Mouse (Mus musculus) heart, postnatal 0 days (tissue): Measurements from ENCODE around the gene Gnl3l. TPM values are rescaled to one million over a fixed set of nuclear protein-coding genes. Genes with fewer than 3 reads are reported as not detected.

Experiments used
- ATAC-seq: fragments of 200-750 bp; cut with Nextera tagmentation; 2 replicates; pipeline ENCODE4 v1.8.0; 2017; ENCODE audit warnings: low read depth, moderate number of reproducible peaks, moderate library complexity; ENCODE audit not compliant: insufficient read depth
- DNase-seq: peaks from one replicate; pipeline ENCODE4 v3.0.0-alpha.2; 2016; ENCODE audit warnings: low spot score
- H3K27ac ChIP-seq: fragments of 300-500 bp; sonication (generic); 2 replicates; pipeline ENCODE4 v1.5.1; 2014; ENCODE audit warnings: low read depth, mild to moderate bottlenecking
- H3K27me3 ChIP-seq: fragments of 300-500 bp; sonication (generic); 2 replicates; pipeline ENCODE4 v1.6.1; 2014; ENCODE audit warnings: low read length, mixed read lengths; ENCODE audit not compliant: control insufficient read depth, insufficient read depth
- H3K36me3 ChIP-seq: fragments of 300-500 bp; sonication (generic); replicated peaks from 2 replicates; pipeline ENCODE4 v1.6.1; 2014; ENCODE audit warnings: low read length, mixed read lengths; ENCODE audit not compliant: control insufficient read depth, insufficient read depth
- H3K4me1 ChIP-seq: fragments of 300-500 bp; sonication (generic); 2 replicates; pipeline ENCODE4 v1.6.1; 2014; ENCODE audit warnings: antibody characterized with exemption; ENCODE audit not compliant: control insufficient read depth, insufficient read depth
- H3K4me2 ChIP-seq: fragments of 300-500 bp; sonication (generic); 2 replicates; pipeline ENCODE4 v1.6.1; 2014; ENCODE audit warnings: low read depth, mild to moderate bottlenecking, low read length, moderate library complexity
- H3K4me3 ChIP-seq: fragments of 300-500 bp; sonication (generic); 2 replicates; pipeline ENCODE4 v1.5.1; 2014; ENCODE audit warnings: low read depth, low read length
- H3K9ac ChIP-seq: fragments of 300-500 bp; sonication (generic); replicated peaks from 2 replicates; pipeline ENCODE4 v1.6.1; 2014; ENCODE audit warnings: low read depth, low read length, mixed read lengths
- H3K9me3 ChIP-seq: fragments of 300-500 bp; sonication (generic); replicated peaks from 2 replicates; pipeline ENCODE4 v1.6.1; 2016; ENCODE audit warnings: low read length; ENCODE audit not compliant: control insufficient read depth
- CTCF ChIP-seq: IDR thresholded peaks from 2 replicates; pipeline ENCODE4 v1.5.1; 2016; ENCODE audit warnings: antibody characterized with exemption, control low read depth, low read depth
- EP300 ChIP-seq: IDR thresholded peaks from 2 replicates; pipeline ENCODE4 v1.6.1; 2016; ENCODE audit warnings: antibody characterized with exemption, low read depth
- WGBS: fragments of 180-500 bp; shearing (Covaris S2); extraction: QIAGEN DNeasy Blood & Tissue Kit; methylation state at CpG from one replicate; pipeline ENCODE4 v1.1.7; 2014; 5-methylcytosine and 5-hydroxymethylcytosine counted together
- polyA plus RNA-seq: library from polyadenylated mRNA; unstranded; fragments of >200 nt; fragmentation: Nextera tagmentation; extraction: Ambion mirVana; gene quantifications from 2 replicates; pipeline ENCODE4 v1.2.1, GENCODE M21; 2015
- total RNA-seq: library from RNA; depleted of rRNA; stranded (reverse); fragments of >200 nt; gene quantifications from 2 replicates; pipeline ENCODE4 v1.2.3, GENCODE M21; 2014; ENCODE audit warnings: low replicate concordance

Gene Gnl3l
- total and polyA plus RNA-seq, 2 experiments from 2014 or later = 15.4 to 27.0 TPM

DNA sequence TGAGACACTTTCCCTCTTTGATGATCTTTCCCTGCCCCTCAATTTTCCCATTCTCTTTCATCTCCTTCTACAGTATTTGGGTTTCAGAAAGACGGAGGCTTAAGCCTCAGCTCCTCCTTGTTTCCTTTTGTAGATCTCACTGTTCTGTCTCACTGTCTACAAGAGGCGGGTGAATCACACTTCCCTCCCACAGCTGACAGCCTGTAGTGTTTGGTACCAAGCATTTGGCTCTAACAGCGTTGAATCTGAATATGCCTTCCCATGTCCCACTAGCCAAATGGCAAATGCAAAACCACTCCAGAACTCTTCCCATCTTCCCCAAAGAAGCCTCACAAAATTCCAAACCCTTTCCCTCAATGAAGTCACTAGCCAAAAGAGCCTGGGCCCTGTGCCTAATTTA, 20.3 kb downstream of the Gnl3l start:
- no peak overlapping the region for H3K27ac ChIP-seq
- H3K4me2 ChIP-seq = no peak overlapping the region
- no peaks in the 10 kb centered on the region for H3K27me3 ChIP-seq
- H3K9ac ChIP-seq = no peak overlapping the region
- peaks cover 50% of the 10 kb centered on the region for H3K36me3 ChIP-seq
- no peak overlapping the region for H3K4me3 ChIP-seq
- TF ChIP-seq EP300 (no peak), CTCF (no peak)
- 72% methylated on average over 3 of the region's 3 CpGs for WGBS
- ATAC-seq (no peak), DNase-seq (no peak)
- no peaks in the 10 kb centered on the region for H3K9me3 ChIP-seq
- H3K4me1 ChIP-seq = no peaks in the 10 kb centered on the region

DNA sequence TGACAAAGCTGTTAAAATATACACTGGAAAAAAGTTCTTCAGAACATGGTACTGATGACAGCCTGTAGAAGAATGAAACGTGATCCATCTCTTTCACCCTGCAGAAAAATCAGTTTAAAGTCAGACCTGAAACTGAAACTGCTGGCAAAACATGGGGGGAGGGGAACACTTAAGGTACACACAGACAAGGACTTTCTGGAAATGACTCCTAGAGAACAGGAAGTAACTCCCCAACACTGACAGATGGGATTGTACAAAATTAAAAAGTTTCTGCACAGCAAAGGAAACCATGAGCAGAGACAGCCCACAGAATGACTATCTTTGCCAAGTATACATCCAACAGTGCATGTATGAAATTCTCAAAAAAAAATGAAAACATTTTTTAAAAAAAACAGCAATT, 35.5 kb downstream of the Gnl3l start:
- Histone ChIP-seq H3K4me2 (no peak overlapping the region), H3K27me3 (no peaks in the 10 kb centered on the region), H3K36me3 (peaks cover 15% of the 10 kb centered on the region), H3K4me3 (no peak overlapping the region), H3K9me3 (no peaks in the 10 kb centered on the region), H3K9ac (no peak overlapping the region), H3K27ac (no peak overlapping the region), H3K4me1 (no peaks in the 10 kb centered on the region)
- ATAC-seq = no peak
- WGBS = 43% methylated on average over 1 of the region's 1 CpGs
- no peak for TF ChIP-seq EP300
- no peak for TF ChIP-seq CTCF
- no peak for DNase-seq

DNA sequence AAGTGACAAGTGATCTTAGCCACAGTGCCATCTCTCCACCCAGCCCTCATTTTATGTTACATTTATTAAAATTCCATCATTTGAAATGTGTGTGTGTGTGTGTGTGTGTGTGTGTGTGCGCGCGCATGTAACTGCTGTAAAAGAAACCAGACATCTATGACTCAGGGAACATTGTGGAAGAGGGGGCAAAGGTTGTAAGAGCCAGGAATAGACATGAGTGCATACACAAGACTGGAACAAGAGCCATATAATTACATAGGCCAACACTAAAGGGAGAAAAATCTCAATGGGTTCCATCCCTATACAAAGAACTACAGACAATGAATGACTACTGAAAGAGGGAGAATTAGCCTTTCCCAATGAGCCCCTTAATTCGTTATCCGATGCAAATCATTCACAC, 41.7 kb downstream of the Gnl3l start:
- Histone ChIP-seq H3K4me1 (no peaks in the 10 kb centered on the region), H3K4me3 (no peak overlapping the region), H3K36me3 (no peaks in the 10 kb centered on the region), H3K27me3 (no peaks in the 10 kb centered on the region), H3K9ac (no peak overlapping the region), H3K4me2 (no peak overlapping the region), H3K27ac (no peak overlapping the region), H3K9me3 (no peaks in the 10 kb centered on the region)
- no peak for ATAC-seq
- no peak for DNase-seq
- 87% methylated on average over 5 of the region's 5 CpGs for WGBS
- TF ChIP-seq CTCF (no peak), EP300 (no peak)

DNA sequence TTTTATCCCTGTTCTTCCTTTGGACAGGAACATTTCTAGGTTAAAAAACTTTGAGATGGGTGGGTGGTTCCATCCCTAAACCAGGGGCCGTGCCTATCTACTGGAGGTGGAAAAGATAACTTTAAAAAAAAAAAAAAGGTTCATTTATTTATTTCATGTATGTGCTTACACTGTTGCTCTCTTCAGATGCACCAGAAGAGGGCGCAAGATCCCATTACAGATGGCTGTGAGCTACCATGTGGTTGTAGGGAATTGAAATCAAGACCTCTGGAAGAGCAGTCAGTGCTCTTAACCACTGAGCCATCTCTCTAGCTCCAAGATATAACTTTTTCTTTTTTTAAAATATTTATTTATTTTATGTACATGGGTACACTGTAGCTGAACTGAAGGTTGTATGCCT, 54.1 kb downstream of the Gnl3l start:
- no peak overlapping the region for H3K4me2 ChIP-seq
- no peak overlapping the region for H3K27ac ChIP-seq
- no peak for ATAC-seq
- no peaks in the 10 kb centered on the region for H3K36me3 ChIP-seq
- 24% methylated on average over 2 of the region's 2 CpGs for WGBS
- H3K4me1 ChIP-seq = no peaks in the 10 kb centered on the region
- H3K27me3 ChIP-seq = no peaks in the 10 kb centered on the region
- H3K9ac ChIP-seq = no peak overlapping the region
- peak; percentile 23; the same call in 1 of the 2 replicates for TF ChIP-seq CTCF
- TF ChIP-seq EP300 = no peak
- DNase-seq = no peak
- no peak overlapping the region for H3K4me3 ChIP-seq
- H3K9me3 ChIP-seq = no peaks in the 10 kb centered on the region

DNA sequence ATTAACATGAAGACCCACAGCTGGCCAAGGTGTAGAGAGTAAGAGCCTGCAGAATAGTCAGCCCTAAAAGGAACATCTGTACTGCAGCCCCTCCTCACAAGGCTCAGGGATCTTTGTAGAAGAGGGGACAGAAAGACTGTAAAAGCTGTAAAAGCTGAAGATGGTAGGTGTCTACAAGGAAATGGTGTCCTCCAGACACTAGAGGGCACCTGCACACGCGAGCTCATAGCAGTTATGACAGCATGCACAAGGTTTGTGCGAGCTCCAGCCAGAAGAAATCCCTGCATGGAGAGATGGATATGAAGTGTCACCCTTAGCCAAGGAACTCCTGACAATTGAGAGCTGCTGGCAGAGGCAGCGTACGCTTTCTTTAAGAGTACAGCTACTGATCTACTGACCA, 56.4 kb downstream of the Gnl3l start:
- Histone ChIP-seq H3K9ac (no peak overlapping the region), H3K4me2 (no peak overlapping the region), H3K36me3 (no peaks in the 10 kb centered on the region), H3K4me3 (no peak overlapping the region), H3K9me3 (no peaks in the 10 kb centered on the region), H3K4me1 (0 out of 2 replicates have a peak, but pooled peaks cover 3% of the 10 kb centered on the region), H3K27ac (no peak overlapping the region), H3K27me3 (no peaks in the 10 kb centered on the region)
- no peak for ATAC-seq
- no peak for TF ChIP-seq EP300
- TF ChIP-seq CTCF = peak; percentile 45
- 62% methylated on average over 5 of the region's 5 CpGs for WGBS
- no peak for DNase-seq

DNA sequence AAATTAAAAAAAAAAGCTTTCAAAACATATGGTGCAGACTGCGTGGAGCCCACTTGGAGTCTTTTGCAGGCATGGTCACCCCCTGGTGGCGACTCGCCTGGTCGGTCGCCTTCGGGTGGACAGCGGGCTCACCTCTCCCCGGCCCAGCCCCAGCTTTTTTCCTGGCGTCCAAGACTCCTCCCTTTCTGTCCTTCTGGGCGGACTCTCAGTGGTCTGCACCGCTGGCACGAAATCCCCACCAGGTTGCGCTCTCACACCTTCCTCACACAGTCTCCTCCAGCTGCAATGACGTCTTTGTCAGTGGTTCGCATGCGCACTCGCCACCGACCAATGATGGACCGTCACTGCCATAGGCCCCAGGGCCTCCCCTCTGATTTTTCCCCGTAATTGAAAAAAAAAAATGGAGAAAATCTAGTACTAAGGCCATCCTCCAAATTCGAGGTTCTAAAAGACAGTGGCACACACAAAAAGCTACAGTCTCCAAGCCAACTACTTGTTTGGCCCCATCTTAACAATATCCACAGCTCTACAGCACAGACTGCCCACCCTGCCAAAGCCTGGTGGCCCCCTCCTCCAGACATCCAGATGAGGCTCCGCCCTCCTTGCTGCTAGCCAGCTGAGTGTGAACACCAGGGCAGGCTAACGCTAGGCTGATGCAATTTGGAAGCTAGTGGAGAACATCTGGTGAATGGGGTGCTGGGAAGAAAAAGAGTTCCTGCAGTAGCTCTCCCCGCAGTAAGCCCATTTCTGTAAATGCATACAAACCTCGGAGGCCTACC, 60.4 kb downstream of the Gnl3l start:
- H3K36me3 ChIP-seq = no peaks in the 10 kb centered on the region
- peak overlapping the region; percentile 59 for H3K27ac ChIP-seq
- DNase-seq (peak; percentile 87), ATAC-seq (peak; percentile 92)
- 18% methylated on average over 25 of the region's 25 CpGs for WGBS
- no peaks in the 10 kb centered on the region for H3K9me3 ChIP-seq
- TF ChIP-seq CTCF = peak; percentile 70
- TF ChIP-seq EP300 = 0 out of 2 replicates have a peak, but pooled peaks have one; percentile 6
- H3K4me3 ChIP-seq = no peak overlapping the region
- no peaks in the 10 kb centered on the region for H3K27me3 ChIP-seq
- H3K4me2 ChIP-seq = peak overlapping the region; percentile 21
- 0 out of 2 replicates have a peak, but pooled peaks cover 3% of the 10 kb centered on the region for H3K4me1 ChIP-seq
- no peak overlapping the region for H3K9ac ChIP-seq
